Mouse (Mus musculus) embryonic fibroblast, embryonic 13.5 days (primary cell): ENCODE data around the gene Dyx1c1.

Experiments
- CTCF ChIP-seq: IDR thresholded peaks from 2 replicates; pipeline ENCODE4 v1.5.1; 2011; ENCODE audit warnings: mild to moderate bottlenecking, control low read depth, low read length, moderate library complexity, borderline replicate concordance; ENCODE audit not compliant: insufficient read depth
- POLR2A ChIP-seq: IDR thresholded peaks from 2 replicates; pipeline ENCODE4 v1.6.1; 2011; ENCODE audit warnings: low read depth, mild to moderate bottlenecking, control low read depth, low read length, moderate library complexity

DNA sequence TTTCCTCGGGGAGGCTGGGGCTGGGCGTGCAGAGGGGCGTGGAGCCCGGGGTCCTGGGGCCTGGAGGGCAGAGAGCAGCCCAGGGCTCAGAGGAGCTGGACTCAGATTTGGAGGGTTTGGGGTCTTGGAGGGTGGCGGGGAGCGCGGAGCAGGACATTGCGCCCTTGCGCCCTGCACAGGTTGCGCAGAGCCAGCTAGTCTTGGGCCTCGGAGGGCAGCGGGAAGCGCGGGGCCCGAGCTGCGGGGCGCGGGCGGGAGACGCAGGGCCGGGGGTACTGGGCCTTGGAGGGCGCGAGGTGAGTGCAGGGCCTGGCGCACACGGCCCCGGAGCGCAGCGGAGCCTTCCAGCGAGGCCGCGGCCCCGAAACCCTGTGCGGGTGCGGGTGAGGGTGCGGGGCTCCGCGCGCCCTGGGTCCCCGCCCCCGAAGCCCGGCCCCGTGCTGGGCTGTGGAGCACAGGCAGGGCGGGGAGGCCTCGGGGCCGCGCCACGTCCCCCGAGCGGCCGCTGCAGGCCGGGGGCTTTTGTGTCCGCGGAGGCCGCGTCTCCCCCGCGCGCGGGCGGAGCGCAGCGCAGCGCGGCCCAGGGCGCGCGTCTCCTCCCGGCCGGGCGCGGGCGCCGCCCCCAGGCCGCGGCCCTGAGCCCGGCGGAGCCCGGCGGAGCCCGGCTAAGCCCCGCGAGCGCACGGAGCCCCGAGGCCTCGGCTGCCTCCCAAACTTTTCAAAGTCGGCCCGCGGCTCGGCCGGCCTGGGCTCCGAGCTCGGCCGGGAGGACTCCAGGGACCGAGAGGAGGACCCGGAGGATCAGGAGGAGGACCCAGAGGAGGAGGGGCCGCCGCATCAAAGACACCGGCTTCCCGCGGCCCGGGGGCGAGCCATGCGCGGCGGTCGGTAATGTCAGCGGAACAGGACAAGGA is 33.3 kb upstream of the Dyx1c1 start, which contains the start of gene Pygo1:
- TF ChIP-seq POLR2A (no peak), CTCF (no peak)
